Mouse (Mus musculus) CH12.LX (cell line): Measurements from ENCODE around the gene Sacm1l.

Experiments used
- CTCF ChIP-seq, 2 experiments: IDR thresholded peaks in 1 of 2; conservative IDR thresholded peaks in 1 of 2; 2 replicates each; pipeline ENCODE4 v1.5.1; 2011 to 2012; ENCODE audit warnings: low read depth in 2 of 2, low read length in 2 of 2, improper control_type of control experiment in 1 of 2, inconsistent platforms in 1 of 2, mild to moderate bottlenecking in 1 of 2, moderate library complexity in 1 of 2
- GABPA ChIP-seq: IDR thresholded peaks from 2 replicates; pipeline ENCODE4 v1.6.1; 2012; ENCODE audit warnings: low read depth, low read length, improper control_type of control experiment, inconsistent platforms; ENCODE audit not compliant: insufficient replicate concordance
- JUND ChIP-seq: conservative IDR thresholded peaks from 2 replicates; pipeline ENCODE4 v1.6.1; 2011; ENCODE audit warnings: low read depth, low read length, improper control_type of control experiment
- KAT2A ChIP-seq: IDR thresholded peaks from 2 replicates; pipeline ENCODE4 v1.6.1; 2012; ENCODE audit warnings: low read length, improper control_type of control experiment, inconsistent platforms; ENCODE audit not compliant: insufficient replicate concordance
- PAX5 ChIP-seq: IDR thresholded peaks from 2 replicates; pipeline ENCODE4 v1.6.1; 2012; ENCODE audit warnings: low read length, inconsistent platforms, mixed read lengths

DNA sequence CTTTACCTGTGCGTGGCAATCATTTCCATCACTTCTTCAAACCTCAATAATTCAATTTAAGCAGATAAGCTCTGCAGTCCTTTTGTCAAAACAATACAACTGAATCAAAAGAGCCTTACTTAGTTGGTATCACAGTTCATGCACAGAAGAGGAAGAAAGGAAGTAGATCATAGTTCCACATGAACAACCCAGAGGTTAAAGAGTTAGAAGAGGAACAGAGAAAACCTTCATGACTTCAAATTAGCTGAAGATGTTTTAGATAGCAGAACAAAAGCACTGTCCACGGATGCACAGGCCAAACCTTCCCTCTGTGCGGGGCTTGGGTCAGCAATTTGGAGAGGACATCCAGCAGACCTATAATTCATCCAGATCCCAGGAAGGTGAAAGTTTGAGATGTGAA lies 102.1 kb downstream of the Sacm1l start:
- TF ChIP-seq JUND = no peak
- TF ChIP-seq GABPA = no peak
- no peak for TF ChIP-seq PAX5
- no peak for TF ChIP-seq KAT2A
- TF ChIP-seq CTCF (conservative IDR thresholded peaks at IDR 0.05 in 1 of 2, IDR thresholded peaks at IDR 0.05 in 1 of 2; ENCODE audit: low read depth in 2 of 2, low read length in 2 of 2) = no peak
